ENCODE assay signal across 8 mouse cellular contexts in the genomic region with DNA sequence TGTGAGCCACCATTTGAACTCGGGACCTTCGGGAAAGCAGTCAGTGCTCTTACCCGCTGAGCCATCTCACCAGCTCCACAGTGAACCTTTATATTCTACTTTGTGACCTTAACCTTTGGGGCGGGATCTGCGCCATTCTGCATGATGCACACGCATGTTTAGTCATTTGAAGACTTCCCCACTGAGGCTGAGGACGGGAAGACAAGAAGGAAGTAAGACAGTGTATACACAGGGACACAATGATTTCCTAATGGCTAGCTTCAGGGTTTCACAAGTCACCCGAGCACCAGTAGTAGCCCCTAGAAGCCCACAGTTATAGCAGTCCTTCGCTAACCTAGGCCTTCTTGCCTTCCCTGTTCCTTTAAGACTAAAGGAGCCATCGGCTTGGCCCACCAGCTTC. TPM values are rescaled to one million over a fixed set of nuclear protein-coding genes. Genes with fewer than 3 reads are reported as not detected.
DNase-seq lines count a peak whose midpoint lies in the region; ATAC-seq and TF ChIP-seq lines count a peak whose summit lies in the region.

No protein-coding gene starts in this region.

- H3K4me1 ChIP-seq in cerebellum, adult 2 months (ENCODE audit: control insufficient read depth, insufficient read depth, low read length), result peaks cover 17% of the 10 kb centered on the region
- peaks cover 10% of the 10 kb centered on the region for H3K4me1 ChIP-seq in testis, adult 2 months (ENCODE audit: control insufficient read depth, insufficient read depth, low read length)
- peaks cover 29% of the 10 kb centered on the region for H3K4me1 ChIP-seq in liver, embryonic 16.5 days (ENCODE audit: control insufficient read depth, low read depth, low read length)

- peak overlapping the region; percentile 44; the same call in 1 of the 2 replicates for H3K9ac ChIP-seq in liver, embryonic 16.5 days (ENCODE audit: low read depth, low read length)

- peak overlapping the region; percentile 75 for H3K4me2 ChIP-seq in liver, embryonic 16.5 days (ENCODE audit: low read depth, low read length)

- H3K36me3 ChIP-seq in testis, adult 2 months (ENCODE audit: control insufficient read depth, insufficient read depth, low read length), result no peaks in the 10 kb centered on the region
- H3K36me3 ChIP-seq in liver, embryonic 16.5 days (ENCODE audit: control insufficient read depth, insufficient read depth), result no peaks in the 10 kb centered on the region

- no peak for TF ChIP-seq CTCF in cerebellum, adult 2 months (IDR thresholded peaks at IDR 0.05; ENCODE audit: borderline replicate concordance, insufficient read depth, low read depth, low read length)
- no peak for TF ChIP-seq CTCF in testis, adult 2 months (IDR thresholded peaks at IDR 0.05; ENCODE audit: control insufficient read depth, insufficient read depth, insufficient replicate concordance, low read depth, low read length)

- DNase-seq in cerebellum, adult 2 months, result peak in 1 of 2 experiments; percentile 23
- no peak for DNase-seq in cerebellum, postnatal 10 days
- DNase-seq in testis, postnatal 14 days (ENCODE audit: low spot score), result no peak
- no peak for DNase-seq in thymus, postnatal 0 days (ENCODE audit: low spot score)
- DNase-seq in urinary bladder, postnatal 25 days (ENCODE audit: low spot score), result no peak
- no peak for DNase-seq in kidney, adult 11 months

- H3K27ac ChIP-seq in cerebellum, adult 2 months (ENCODE audit: insufficient read depth, low read length), result no peak overlapping the region
- peak overlapping the region; percentile 47; the same call in 1 of the 2 replicates for H3K27ac ChIP-seq in testis, adult 2 months (ENCODE audit: control insufficient read depth, insufficient read depth, low read depth, low read length)
- H3K27ac ChIP-seq in liver, embryonic 16.5 days (ENCODE audit: low read length), result peak overlapping the region; percentile 68

- no peaks in the 10 kb centered on the region for H3K9me3 ChIP-seq in liver, embryonic 16.5 days (replicated peaks; ENCODE audit: control insufficient read depth, low read length)

- peak overlapping the region; percentile 89 for H3K4me3 ChIP-seq in cerebellum, adult 2 months (replicated peaks; ENCODE audit: insufficient read depth, low read depth, low read length)
- H3K4me3 ChIP-seq in testis, adult 2 months (ENCODE audit: control insufficient read depth, low read depth, low read length), result peak overlapping the region; percentile 84
- H3K4me3 ChIP-seq in liver, embryonic 16.5 days (ENCODE audit: low read depth, low read length), result peak overlapping the region; percentile 92

- ATAC-seq in liver, embryonic 16.5 days (ENCODE audit: low read depth), result peak; percentile 11

- 76% methylated on average over 10 of the region's 10 CpGs for WGBS in cerebellum, adult 2 months
- 57% methylated on average over 10 of the region's 10 CpGs for WGBS in liver, embryonic 16.5 days (ENCODE audit: insufficient replicate concordance)

- TF ChIP-seq POLR2A in cerebellum, adult 2 months (IDR thresholded peaks at IDR 0.05; ENCODE audit: borderline replicate concordance, insufficient read depth, low read length), result no peak
- TF ChIP-seq POLR2A in testis, adult 2 months (IDR thresholded peaks at IDR 0.05; ENCODE audit: control insufficient read depth, low read depth, low read length), result no peak

- H3K27me3 ChIP-seq in cerebellum, adult 2 months (ENCODE audit: control insufficient read depth, insufficient read depth, low read length), result no peaks in the 10 kb centered on the region
- no peaks in the 10 kb centered on the region for H3K27me3 ChIP-seq in testis, adult 2 months (ENCODE audit: control insufficient read depth, insufficient read depth, low read length)
- no peaks in the 10 kb centered on the region for H3K27me3 ChIP-seq in liver, embryonic 16.5 days (ENCODE audit: control insufficient read depth, insufficient read depth, low read depth, low read length)

RNA-seq across cellular contexts. Expression of a gene that starts 0.5 kb away (rescaled TPM):
- polyA plus RNA-seq in cerebellum, adult 2 months (2012; rRNA removed), result 86.9 and 98.7 TPM in 2 replicates
- polyA plus RNA-seq in testis, adult 2 months (2012; rRNA removed), result 10.2 and 11.6 TPM in 2 replicates
- polyA plus RNA-seq in liver, embryonic 16.5 days (2015; fragmentation: Nextera tagmentation; extraction: Ambion mirVana), result 105 and 107 TPM in 2 replicates
- 70.1 and 72.8 TPM in 2 replicates for polyA plus RNA-seq in thymus, postnatal 0 days (2015; fragmentation: Nextera tagmentation; extraction: Ambion mirVana)

RNA-seq across cellular contexts. Expression of a gene that starts 17.8 kb away (rescaled TPM):
- polyA plus RNA-seq in cerebellum, adult 2 months (2012; rRNA removed), result 39.6 and 42.9 TPM in 2 replicates
- 8.9 and 10.8 TPM in 2 replicates for polyA plus RNA-seq in testis, adult 2 months (2012; rRNA removed)
- 34.5 and 37.6 TPM in 2 replicates for polyA plus RNA-seq in liver, embryonic 16.5 days (2015; fragmentation: Nextera tagmentation; extraction: Ambion mirVana)
- polyA plus RNA-seq in thymus, postnatal 0 days (2015; fragmentation: Nextera tagmentation; extraction: Ambion mirVana), result 41.8 and 43.9 TPM in 2 replicates

RNA-seq across cellular contexts. Expression of a gene that starts 25.2 kb away (rescaled TPM):
- polyA plus RNA-seq in cerebellum, adult 2 months (2012; rRNA removed), result 46.5 and 47.9 TPM in 2 replicates
- polyA plus RNA-seq in testis, adult 2 months (2012; rRNA removed), result 76.9 and 84.0 TPM in 2 replicates
- polyA plus RNA-seq in liver, embryonic 16.5 days (2015; fragmentation: Nextera tagmentation; extraction: Ambion mirVana), result 22.7 and 28.0 TPM in 2 replicates
- polyA plus RNA-seq in thymus, postnatal 0 days (2015; fragmentation: Nextera tagmentation; extraction: Ambion mirVana), result 56.0 and 63.5 TPM in 2 replicates

RNA-seq across cellular contexts. Expression of a gene that starts 26.7 kb away (rescaled TPM):
- 123 and 127 TPM in 2 replicates for polyA plus RNA-seq in cerebellum, adult 2 months (2012; rRNA removed)
- polyA plus RNA-seq in testis, adult 2 months (2012; rRNA removed), result 24.6 and 26.7 TPM in 2 replicates
- polyA plus RNA-seq in liver, embryonic 16.5 days (2015; fragmentation: Nextera tagmentation; extraction: Ambion mirVana), result 37.0 and 39.9 TPM in 2 replicates
- 145 and 149 TPM in 2 replicates for polyA plus RNA-seq in thymus, postnatal 0 days (2015; fragmentation: Nextera tagmentation; extraction: Ambion mirVana)

RNA-seq across cellular contexts. Expression of a gene that starts 41.4 kb away (rescaled TPM):
- polyA plus RNA-seq in cerebellum, adult 2 months (2012; rRNA removed), result 127 and 130 TPM in 2 replicates
- polyA plus RNA-seq in testis, adult 2 months (2012; rRNA removed), result 56.1 and 60.7 TPM in 2 replicates
- polyA plus RNA-seq in liver, embryonic 16.5 days (2015; fragmentation: Nextera tagmentation; extraction: Ambion mirVana), result 61.4 and 63.3 TPM in 2 replicates
- polyA plus RNA-seq in thymus, postnatal 0 days (2015; fragmentation: Nextera tagmentation; extraction: Ambion mirVana), result 174 and 180 TPM in 2 replicates
